Mouse (Mus musculus) lung, adult 2 months (tissue): ENCODE measurements around the gene Pbx4.
A peak's percentile ranks its signal among the peaks of the same experiment; 100 is the strongest.

Source experiments
- CTCF ChIP-seq: fragments of 200-500 bp; IDR thresholded peaks from 2 replicates; pipeline ENCODE4 v1.5.1; 2011; ENCODE audit warnings: mild to moderate bottlenecking, low read length, control low read depth; ENCODE audit not compliant: insufficient read depth
- POLR2A ChIP-seq: fragments of 200-500 bp; IDR thresholded peaks from 2 replicates; pipeline ENCODE4 v1.6.1; 2011; ENCODE audit warnings: low read depth, mild to moderate bottlenecking, control low read depth, low read length, borderline replicate concordance; ENCODE audit errors: extremely low read depth

DNA sequence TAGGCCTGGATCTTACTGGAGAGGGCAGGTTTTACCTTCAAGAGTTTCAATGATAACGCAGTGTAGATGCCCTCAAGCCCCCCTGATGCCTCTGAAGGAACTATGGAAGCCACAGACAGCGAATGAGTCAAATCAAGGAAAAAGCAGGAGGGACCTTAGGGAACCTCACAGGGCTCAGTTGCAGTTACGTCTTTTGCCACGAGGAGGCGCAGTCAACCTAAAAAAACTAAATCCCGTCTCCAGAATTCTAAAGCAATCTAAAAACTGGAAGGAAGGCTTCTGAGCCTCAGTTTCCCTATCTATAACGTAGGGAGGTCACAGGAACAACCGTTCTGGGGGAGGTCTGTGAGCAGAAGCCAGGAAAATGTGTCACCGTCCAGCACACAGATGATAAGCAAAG lies 41.9 kb downstream of the Pbx4 start:
- TF ChIP-seq POLR2A (no peak), CTCF (peak; percentile 86)
